ENCODE assay signal across 8 mouse cellular contexts in genomic region chr14:54640946-54641304, GRCm38 (mm10). TPM values are rescaled to one million over a fixed set of nuclear protein-coding genes. Genes with fewer than 3 reads are reported as not detected.
DNase-seq lines count a peak whose midpoint lies in the region; ATAC-seq and TF ChIP-seq lines count a peak whose summit lies in the region.

Gene Gm17606, plus strand, starts transcription at chr14:54640952.

- peaks cover 15% of the 10 kb centered on the region for H3K4me1 ChIP-seq in lung, embryonic 15.5 days
- peaks cover 8% of the 10 kb centered on the region; the same call in 1 of the 2 replicates for H3K4me1 ChIP-seq in embryonic fibroblast, embryonic 13.5 days (ENCODE audit: control insufficient read depth, insufficient read depth, low read length)
- peaks cover 32% of the 10 kb centered on the region for H3K4me1 ChIP-seq in limb, embryonic 10.5 days
- peaks cover 35% of the 10 kb centered on the region for H3K4me1 ChIP-seq in neural tube, embryonic 15.5 days

- no peaks in the 10 kb centered on the region for H3K9me3 ChIP-seq in lung, embryonic 15.5 days
- H3K9me3 ChIP-seq in limb, embryonic 10.5 days (replicated peaks): no peaks in the 10 kb centered on the region
- H3K9me3 ChIP-seq in neural tube, embryonic 15.5 days (replicated peaks): no peaks in the 10 kb centered on the region

- TF ChIP-seq CTCF in embryonic fibroblast, embryonic 13.5 days (IDR thresholded peaks at IDR 0.05; ENCODE audit: borderline replicate concordance, insufficient read depth, low read length): no peak

- H3K4me3 ChIP-seq in lung, embryonic 15.5 days: peak within 1 kb of the TSS; percentile 69
- peak within 1 kb of the TSS; percentile 46 for H3K4me3 ChIP-seq in embryonic fibroblast, embryonic 13.5 days (ENCODE audit: insufficient read depth, low read length)
- H3K4me3 ChIP-seq in limb, embryonic 10.5 days: peak within 1 kb of the TSS; percentile 87
- H3K4me3 ChIP-seq in neural tube, embryonic 15.5 days (replicated peaks): peak within 1 kb of the TSS; percentile 79

- peak within 1 kb of the TSS; percentile 65 for H3K27ac ChIP-seq in lung, embryonic 15.5 days
- no peak within 1 kb of the TSS for H3K27ac ChIP-seq in embryonic fibroblast, embryonic 13.5 days (ENCODE audit: insufficient read depth, low read length)
- H3K27ac ChIP-seq in limb, embryonic 10.5 days: peak within 1 kb of the TSS; percentile 95
- H3K27ac ChIP-seq in neural tube, embryonic 15.5 days (replicated peaks): peak within 1 kb of the TSS; percentile 90

- peak within 1 kb of the TSS; percentile 79 for H3K9ac ChIP-seq in lung, embryonic 15.5 days
- H3K9ac ChIP-seq in neural tube, embryonic 15.5 days (replicated peaks): peak within 1 kb of the TSS; percentile 89

- 2% methylated on average over 28 of the region's 28 CpGs for WGBS in lung, embryonic 15.5 days
- WGBS in limb, embryonic 10.5 days: 1% methylated on average over 28 of the region's 28 CpGs
- WGBS in neural tube, embryonic 15.5 days: 1% methylated on average over 27 of the region's 28 CpGs

- no peak for TF ChIP-seq POLR2A in embryonic fibroblast, embryonic 13.5 days (IDR thresholded peaks at IDR 0.05; ENCODE audit: low read depth, low read length)

- ATAC-seq in lung, embryonic 15.5 days (ENCODE audit: borderline replicate concordance, extremely low read depth, low FRiP score, low TSS enrichment): no peak; the same call in 1 of the 2 replicates
- no peak for ATAC-seq in neural tube, embryonic 15.5 days (ENCODE audit: low FRiP score)

- no peak for DNase-seq in lung, adult 18-20 months
- no peak for DNase-seq in limb, embryonic 10.5 days (ENCODE audit: low spot score)
- no peak for DNase-seq in cerebellum, adult 11-12 months
- DNase-seq in left cerebral cortex, adult 11 months (ENCODE audit: low spot score): no peak
- no peak for DNase-seq in thymus, postnatal 36 days

- peaks cover 47% of the 10 kb centered on the region for H3K36me3 ChIP-seq in lung, embryonic 15.5 days
- peaks cover 74% of the 10 kb centered on the region for H3K36me3 ChIP-seq in limb, embryonic 10.5 days
- H3K36me3 ChIP-seq in neural tube, embryonic 15.5 days: peaks cover 62% of the 10 kb centered on the region

- no peaks in the 10 kb centered on the region for H3K27me3 ChIP-seq in lung, embryonic 15.5 days
- no peaks in the 10 kb centered on the region for H3K27me3 ChIP-seq in limb, embryonic 10.5 days (ENCODE audit: low read depth, poor library complexity, severe bottlenecking)
- no peaks in the 10 kb centered on the region for H3K27me3 ChIP-seq in neural tube, embryonic 15.5 days (replicated peaks)

- H3K4me2 ChIP-seq in lung, embryonic 15.5 days: peak within 1 kb of the TSS; percentile 84
- H3K4me2 ChIP-seq in neural tube, embryonic 15.5 days: peak within 1 kb of the TSS; percentile 96

RNA-seq across cellular contexts. Expression of gene Gm17606, which starts in this region (rescaled TPM):
- not detected in 2 replicates for polyA plus RNA-seq in lung, embryonic 15.5 days (2015; fragmentation: Nextera tagmentation; extraction: Ambion mirVana)
- not detected in 2 replicates for polyA plus RNA-seq in embryonic fibroblast, embryonic 13.5 days (2011; ENCODE audit: insufficient read length, low read depth, missing spikeins)
- not detected in 2 replicates for polyA plus RNA-seq in limb, embryonic 10.5 days (2016; fragmentation: Nextera tagmentation; extraction: Ambion mirVana)
- not detected in 2 replicates for polyA plus RNA-seq in neural tube, embryonic 15.5 days (2015; fragmentation: Nextera tagmentation; extraction: Ambion mirVana)
